Mouse (Mus musculus) kidney, postnatal 14 days (tissue): Measurements from ENCODE around the gene Pdzrn4.
A peak's percentile ranks its signal among the peaks of the same experiment; 100 is the strongest.
"Not testable (repeated sequence)": the region's sequence is repeated elsewhere in the genome, so short reads cannot be mapped to it uniquely, and the experiment has no call there.

Experiments
- DNase-seq: peaks from one replicate; pipeline ENCODE4 v3.0.0; 2022; ENCODE audit warnings: mixed read lengths

Gene Pdzrn4

DNA sequence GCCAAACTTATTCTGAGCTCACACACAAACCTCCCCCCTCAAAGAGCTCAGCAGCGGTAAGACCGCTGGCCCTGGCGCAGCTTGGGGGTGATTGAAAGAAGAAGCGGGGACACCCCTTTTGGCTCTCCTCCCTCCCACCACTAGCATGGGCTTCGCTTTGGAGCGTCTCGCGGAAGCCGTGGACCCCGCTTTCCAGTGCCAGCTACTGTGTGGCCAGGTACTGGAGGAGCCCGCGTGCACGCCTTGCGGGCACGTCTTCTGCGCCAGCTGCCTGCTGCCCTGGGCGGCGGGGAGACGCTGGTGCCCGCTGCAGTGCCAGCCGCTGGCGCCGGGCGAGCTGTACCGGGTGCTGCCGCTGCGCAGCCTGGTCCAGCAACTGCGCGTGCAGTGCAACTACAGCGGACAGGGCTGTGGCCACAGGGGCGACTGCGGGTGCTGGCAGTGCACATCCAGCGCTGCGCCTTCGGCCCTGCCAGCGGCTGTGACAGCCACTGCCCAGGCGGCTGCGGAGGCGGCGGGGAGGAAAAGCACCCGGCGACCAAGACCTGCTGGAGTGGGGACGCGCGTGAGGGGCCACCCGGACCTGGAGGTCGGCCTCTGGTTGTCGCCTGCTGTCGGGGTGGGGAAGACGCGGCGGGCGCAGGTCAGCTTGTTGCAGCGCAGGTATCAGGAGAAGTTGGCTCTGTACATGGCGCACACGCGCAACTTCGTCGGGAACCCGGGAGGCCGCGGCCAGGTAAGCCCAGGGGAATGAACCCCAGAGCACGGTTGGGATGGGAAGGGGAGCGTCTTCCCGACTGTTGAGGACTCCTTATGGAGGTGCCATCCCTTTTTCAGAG, at the start of gene Pdzrn4:
Gene Pdzrn4 (plus strand): TSS at position 112 of the 839 bp plus-strand sequence.
- DNase-seq = peak; percentile 18

DNA sequence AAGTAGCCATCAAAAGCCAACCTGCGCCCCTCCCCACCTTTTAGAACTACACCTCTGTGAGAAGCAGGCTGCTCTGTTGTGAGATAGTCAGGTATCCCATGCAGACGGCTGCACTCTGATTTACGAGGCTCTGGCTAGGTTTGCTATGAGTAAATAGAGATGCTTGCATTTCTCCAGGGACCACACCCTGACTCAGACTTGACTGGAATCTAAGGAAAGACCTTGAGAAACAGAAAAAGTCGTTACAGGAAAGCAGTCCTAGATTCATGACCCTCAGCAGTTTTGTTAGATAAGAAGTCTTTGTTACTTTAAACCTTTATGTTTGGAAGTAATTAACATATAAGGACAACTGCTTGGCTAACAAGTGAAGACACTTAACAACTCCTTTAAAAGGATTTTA, 49.3 kb upstream of the Pdzrn4 start:
- no peak for DNase-seq

DNA sequence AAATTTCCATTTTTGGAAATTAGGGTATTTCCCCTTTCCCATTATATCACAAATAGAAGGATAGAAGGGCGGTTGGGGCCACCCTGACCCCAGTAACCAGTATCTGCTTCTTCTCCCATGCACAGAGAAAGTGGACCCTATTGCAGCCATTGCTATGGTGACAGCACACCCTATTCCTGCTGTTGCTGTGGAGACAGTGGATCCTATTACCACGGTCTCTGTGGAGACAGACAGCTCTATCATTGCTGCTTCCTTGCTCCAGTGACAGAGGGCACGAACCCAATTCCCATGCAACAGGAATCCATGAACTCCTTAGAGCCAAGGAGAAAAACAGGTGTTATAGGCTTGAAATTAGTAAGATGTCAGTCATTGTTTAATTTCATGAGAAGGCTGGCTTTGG, 48.8 kb upstream of the Pdzrn4 start:
- DNase-seq = no peak

DNA sequence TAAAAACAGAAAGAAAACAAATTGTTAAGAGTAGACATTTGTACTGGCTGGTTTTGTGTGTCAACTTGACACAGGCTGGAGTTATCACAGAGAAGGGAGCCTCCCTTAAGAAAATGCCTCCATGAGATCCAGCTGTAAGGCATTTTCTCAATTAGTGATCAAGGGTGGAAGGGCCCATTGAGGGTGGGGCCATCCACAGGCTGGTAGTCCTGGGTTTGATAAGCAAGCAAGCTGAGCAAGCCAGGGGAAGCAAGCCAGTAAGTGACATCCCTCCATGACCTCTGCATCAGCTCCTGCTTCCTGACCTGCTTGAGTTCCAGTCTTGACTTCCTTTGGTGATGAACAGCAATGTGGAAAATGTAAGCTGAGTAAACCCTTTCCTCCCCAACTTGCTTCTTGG, 48.2 kb upstream of the Pdzrn4 start:
- not testable (repeated sequence) for DNase-seq

DNA sequence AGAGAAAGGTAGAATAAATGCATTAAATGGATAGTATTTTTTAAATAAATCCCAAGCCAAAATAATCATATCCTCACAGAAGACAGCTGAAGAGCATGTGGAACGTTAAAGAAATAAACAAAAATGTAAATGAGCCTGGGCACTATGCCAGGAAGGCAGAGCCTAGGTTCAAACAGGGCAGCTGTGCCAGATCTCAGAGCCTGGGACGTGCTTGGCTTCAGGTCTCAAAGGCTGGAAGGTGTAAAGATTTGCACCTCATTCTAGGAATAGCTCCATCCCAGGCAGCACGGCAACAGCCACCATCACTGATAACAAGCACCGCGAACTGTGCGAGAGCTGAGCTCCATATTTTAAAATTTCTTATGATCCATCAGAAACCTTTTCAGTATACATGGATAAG, 32.5 kb upstream of the Pdzrn4 start:
- DNase-seq = peak; percentile 14

DNA sequence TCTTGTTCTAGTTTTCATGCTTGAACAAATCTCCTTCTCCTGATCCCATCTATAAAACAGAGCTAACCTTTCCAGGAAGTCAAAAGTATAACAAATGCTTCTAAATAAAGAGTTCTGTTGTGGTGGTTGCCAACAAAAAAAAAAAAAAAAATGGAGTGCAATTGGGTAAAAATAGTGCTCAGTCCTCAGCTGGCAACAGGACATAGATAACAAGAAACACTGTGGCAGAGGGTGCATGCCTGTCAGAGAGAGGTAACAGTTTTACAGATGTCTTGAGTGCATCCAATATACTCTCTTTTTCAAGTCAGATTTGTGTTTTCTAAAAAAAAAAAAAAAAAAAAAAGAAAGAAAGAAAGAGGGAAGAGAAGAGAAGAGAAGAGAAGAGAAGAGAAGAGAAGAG, 32.1 kb upstream of the Pdzrn4 start:
- no peak for DNase-seq

DNA sequence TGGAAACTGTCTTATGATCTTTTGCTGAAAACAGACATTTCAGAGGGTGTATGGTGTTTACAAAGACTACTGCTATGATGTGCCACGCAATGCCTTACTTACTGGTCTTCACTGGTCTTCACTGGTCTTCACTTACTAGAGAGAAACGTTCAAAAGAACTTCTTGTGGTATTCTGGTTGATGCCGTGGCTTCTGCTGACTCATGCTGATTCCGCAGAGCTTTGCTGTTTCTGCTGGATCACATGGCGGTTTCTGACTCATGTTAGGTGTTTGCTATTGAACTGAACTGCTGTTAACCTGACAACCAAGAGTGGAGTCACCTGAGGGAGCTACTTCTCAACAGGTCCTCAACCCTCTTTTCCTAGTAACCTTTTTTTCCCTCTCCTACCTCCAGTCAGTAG, 1.9 kb upstream of the Pdzrn4 start:
- DNase-seq = no peak

DNA sequence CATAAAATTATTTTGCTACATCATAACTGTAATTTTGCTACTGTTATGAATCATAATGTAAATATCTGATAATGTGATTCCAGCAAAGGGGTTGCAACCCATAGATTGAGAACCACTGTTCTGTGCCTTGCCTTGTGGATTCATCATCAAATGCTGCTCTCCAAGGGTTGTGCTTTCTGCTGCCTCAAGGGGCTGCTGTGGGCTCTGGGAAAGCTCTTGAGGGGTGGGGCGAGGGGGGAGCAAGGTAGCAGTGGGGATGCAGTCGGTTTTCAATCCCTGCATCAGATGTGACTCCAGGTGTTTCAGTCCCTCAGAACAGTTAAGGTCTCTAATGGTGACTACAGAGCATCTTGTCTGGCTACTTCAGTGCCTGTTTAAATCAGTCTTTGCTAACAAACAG, 2.1 kb downstream of the Pdzrn4 start:
- no peak for DNase-seq

DNA sequence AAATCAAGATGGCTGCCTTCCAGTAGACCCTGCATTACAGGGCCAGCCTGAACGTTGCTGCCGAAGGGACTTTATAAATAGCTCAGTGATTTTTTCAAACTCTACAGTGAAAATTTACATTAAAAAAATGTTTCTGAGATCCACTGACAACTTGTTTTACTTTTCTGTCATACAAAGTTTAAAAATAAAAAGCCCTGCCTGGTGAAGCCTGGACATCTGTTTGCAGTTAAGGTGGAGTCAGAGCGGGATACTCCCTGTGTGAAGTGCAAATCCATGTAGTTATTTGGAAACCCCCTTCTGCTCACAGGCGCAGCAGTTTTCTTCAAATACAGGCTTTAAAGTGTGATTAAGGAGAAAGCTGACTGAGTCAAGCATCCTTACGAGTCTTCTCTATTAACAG, 2.6 kb downstream of the Pdzrn4 start:
- no peak for DNase-seq

DNA sequence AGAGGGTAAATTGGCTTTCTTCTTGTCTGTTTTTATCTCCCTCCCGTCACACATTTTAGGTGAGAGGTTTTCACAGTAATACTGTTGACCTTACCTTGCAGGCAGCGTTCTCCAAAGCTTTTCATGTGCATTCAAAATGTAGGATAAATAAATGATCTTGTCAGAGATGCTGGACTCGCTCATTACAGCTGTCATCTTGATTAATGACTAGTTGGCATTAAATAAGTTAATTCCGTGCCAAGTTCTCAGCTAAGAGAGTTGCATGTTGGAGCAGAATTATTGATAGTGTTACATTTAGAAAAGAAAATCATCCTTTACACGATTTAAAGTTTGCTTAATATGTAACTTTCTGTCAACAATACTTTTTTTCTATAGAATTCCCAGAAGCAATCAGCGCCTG, 4.9 kb downstream of the Pdzrn4 start:
- DNase-seq = no peak

DNA sequence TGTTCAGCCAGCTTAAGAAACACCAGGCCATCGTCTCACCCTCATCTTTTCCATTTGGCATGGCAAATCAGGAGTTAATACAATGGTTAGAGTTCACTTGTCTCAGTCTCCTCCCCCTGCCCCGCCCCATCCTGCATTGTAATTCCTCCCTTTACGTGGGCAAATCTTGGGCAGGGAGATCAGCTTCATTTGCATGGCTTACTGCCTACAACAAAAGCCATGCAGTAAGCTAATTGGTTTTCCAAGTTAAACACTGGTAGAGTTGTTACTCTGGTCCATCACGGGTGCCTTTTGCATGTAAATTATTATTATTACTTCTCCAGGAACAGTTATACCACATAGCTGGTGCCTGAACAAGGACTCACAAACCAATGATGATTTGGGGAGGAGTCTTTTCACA, 18.6 kb downstream of the Pdzrn4 start:
- DNase-seq = no peak

DNA sequence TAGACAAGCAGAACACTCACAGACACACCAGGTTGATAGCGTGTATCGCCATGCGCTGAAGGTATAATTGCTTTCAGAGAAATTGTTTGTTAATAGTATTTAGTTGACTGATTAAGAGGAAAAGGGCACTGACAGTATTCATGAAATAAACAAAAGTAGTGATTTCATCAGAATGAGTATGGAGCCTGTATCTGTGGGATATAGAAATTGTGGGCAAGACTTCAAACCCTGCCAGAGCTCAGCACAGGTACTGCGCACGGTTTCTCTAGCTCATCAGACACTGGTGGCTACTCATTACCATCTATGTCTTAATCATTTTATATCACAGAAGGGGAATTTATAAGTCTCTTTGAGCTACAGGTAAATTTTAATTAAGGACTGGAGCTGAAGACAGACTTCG, 19.5 kb downstream of the Pdzrn4 start:
- no peak for DNase-seq

DNA sequence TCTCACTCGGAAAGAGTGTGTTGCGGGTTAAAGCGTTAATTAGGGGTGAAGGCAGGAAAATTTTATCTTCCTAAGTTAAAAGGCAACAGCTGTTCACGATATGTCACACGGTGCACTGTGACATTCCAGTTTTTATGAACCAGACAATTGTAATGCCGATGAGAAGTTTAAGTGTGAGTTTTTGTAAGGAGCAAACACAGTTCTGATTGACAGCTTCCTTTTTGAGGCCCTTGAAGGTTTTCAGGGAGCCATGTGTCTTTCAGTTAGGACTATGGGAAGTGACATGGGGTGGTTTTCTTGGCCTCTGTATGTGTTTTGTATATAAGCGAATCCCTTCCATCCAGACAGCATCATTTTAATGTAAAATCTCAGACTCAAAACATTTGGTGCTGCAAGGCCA, 20.0 kb downstream of the Pdzrn4 start:
- no peak for DNase-seq

DNA sequence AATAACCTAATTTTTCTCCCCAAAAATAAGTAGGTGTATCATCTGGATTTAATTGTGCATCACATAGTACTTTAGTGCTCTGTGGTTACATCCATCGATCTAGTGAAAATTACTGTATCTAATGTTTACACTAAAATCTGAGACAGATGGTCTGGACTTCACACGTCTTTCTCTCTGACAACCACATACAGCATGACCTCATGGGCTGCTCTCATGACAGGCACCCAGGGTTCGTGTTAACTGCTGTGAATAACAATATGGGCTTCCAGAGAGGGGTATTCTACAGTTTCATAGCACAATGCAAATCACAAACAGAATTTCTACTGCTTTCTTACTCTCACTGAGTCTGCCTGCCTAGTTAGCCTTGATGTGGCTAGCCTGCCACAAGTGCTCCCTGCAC, 20.4 kb downstream of the Pdzrn4 start:
- DNase-seq = no peak

DNA sequence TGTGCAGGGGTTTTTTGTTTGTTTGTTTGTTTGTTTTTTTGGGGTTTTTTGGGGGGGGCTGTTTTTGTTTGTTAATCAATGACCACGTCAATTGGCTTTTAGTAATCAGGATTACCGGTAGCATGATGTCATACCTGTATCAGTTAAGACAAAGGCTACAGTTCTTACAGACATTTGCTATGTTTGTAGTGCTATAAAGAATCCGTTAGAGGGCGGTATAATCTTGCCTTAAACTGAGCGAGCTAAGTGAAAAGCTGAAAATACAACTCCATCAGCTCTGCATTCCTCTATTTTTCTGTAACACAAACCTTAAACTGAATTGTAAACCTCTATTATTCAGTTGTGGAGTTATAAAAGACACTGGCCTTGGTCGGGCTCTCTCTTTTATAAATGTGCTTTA, 37.9 kb downstream of the Pdzrn4 start:
- DNase-seq = no peak

DNA sequence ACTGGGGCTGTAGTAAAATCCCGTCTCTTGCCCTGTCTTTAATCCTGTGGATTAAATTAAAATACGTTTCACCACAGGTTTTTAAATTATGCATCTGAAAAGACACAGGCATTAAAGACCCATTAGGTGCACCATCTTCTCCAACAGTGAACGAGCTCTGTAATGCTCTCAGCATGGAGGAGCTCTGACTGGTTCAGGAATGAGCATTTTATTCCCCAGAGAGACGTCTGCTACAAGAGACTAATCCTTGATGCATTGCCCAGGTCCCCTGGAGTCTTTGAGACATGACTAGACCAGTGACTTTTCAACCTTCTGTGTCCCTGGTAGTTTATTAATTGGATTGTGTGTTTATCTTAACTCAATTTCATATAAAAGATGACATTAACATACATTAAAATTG, 38.6 kb downstream of the Pdzrn4 start:
- no peak for DNase-seq

DNA sequence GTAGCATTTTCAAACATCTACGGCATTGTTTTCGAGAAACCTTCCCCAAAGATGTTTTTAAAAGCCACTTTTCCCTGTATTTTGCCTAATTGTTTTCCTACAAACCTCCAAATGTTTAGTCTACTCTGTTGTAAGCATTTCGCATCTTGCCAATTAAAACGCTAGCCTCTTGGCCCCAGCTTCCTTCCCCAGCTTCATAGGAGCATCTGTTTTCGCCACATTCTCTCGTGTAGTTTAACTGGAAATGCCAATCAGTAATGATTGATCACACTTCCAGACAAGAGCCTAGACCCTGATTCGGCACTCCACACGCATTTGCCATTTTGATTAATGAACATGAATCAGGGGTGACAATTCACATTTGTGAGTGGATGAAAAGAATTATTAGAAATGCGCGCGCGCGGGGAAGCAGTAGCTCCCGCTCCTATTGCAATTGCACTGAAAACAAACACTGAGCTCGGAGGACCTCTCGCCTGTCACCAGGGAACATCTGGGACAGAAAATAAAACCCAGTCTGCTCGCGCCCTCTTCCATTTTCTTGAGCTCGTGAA, 45.0 kb downstream of the Pdzrn4 start:
- DNase-seq = no peak

DNA sequence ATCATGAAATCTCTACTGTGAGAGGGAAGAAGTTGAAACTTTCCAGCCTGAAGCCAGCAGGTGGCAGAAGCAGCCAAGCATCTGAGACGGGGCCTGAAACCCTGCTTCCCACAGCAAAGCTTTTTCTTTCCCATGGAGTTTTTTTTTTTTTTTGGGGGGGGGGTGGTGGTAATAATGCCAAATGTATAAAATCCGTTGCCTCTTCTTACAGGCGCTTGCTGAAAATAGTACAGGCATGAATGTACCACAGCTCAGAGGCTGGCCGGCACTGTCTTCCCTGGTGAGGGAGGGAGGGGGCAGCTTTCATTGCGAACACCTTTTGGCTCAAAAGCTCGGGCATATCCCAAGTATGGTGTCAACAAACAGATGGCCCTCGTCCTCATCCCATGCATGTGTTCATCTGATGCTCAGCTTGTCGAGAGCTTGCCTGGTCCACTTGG, 51.0 kb downstream of the Pdzrn4 start:
- peak; percentile 16 for DNase-seq

DNA sequence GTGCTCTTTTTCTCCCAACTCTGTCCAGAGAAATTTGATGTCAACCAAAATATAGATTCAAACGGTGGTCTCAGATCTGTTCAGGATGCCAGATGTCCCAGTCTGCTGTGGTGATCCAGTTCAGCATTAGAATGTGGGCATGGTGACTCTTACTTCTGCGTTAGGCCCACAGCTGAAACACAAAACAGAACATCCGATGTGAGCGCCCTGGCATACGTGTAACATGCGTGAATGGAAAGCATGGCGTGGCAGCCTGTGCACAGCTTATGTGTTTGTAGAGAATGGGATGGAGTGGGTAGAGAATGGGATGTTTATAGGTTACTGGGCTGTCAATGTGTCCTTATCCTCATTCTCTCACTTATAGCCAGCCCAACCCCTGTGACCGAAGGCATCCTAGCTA, 52.4 kb downstream of the Pdzrn4 start:
- DNase-seq = no peak

DNA sequence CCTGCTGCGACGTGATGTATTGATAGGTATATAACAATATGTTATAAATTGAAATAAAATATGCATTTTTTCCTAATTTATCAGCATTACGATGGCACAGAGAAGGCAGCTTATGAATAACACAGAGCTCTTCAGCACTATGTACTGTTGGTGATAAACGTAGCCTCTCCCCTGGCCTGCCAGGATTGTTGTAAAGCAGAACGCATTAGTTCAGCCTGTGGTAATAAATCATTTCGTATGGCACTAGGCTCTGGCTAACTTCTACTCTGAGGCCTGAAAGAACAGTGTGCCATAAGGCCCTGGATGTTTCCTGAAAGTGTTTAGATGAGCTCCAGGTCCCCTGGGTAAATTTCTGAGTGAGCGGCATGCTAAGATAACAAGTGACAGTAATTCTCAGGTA, 55.9 kb downstream of the Pdzrn4 start:
- DNase-seq = no peak

DNA sequence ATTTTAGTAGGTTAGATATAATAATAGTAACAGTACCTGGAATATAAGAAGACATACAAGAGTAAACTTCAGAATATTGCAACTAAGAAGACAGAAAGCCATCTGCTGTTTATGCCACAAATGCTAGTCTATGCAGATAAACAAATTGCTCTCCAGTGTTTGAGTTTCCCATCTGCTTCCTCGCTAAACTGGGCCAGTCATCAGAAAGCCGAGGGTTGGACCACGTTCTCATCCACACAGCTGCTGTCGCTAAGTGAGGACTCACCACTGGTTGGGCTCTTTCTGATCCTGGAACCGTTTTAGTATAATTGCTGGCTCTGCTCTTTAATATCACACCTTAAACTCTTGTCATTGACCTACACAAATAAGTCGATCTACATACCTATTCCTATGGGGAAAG, 85.5 kb downstream of the Pdzrn4 start:
- no peak for DNase-seq

DNA sequence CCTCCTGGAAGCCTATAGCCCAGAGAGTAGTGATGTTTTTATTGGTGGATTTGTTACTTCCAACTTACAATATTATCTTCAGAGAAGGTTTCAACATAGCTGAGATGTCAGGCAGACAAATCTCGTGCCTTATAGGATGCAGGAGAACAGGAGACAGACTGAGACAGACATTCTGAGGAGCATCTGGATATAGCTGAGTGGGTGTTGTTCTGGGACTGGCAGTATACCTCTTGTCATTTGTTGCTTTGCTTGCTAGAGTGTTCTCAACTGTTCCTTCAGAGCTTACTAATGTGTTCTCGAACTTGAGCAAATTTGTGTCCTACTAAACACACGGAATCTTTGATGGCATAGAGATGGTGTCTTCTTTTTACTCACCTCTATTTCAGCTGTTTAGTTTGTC, 94.7 kb downstream of the Pdzrn4 start:
- DNase-seq = no peak

DNA sequence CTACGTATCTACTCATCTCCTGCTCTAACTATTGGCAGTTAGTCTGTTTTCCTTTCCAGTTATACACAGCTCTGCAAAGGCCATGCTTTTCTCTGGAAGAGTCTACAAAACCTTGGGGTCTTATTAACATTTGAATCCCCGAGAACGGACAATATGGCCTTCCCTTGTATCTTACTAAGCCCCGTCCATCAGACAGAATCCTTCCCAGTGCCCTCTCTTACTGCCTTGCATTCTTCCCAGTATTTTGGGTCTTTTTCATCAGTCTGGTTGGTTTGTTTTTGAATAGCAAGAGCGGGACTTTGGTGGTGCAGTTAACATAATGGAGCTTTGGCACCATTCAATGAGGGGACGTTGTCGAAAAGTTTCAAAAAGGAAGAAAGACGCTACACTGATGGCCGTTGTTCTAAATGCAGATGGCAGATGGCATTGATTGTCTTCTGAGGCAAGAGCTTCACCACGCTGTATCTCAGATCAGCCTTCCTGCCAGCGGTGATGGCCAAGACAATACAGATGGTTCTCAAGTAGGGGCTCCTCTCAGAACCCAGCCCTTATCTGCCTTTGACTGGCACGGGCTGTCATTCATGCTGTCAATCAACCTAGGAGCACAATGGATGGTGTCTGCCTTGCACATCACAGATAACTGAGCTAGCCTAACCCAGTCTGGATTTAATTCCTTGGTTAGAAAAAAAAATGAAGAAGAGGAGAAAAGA, 98.9 kb downstream of the Pdzrn4 start:
- no peak for DNase-seq

DNA sequence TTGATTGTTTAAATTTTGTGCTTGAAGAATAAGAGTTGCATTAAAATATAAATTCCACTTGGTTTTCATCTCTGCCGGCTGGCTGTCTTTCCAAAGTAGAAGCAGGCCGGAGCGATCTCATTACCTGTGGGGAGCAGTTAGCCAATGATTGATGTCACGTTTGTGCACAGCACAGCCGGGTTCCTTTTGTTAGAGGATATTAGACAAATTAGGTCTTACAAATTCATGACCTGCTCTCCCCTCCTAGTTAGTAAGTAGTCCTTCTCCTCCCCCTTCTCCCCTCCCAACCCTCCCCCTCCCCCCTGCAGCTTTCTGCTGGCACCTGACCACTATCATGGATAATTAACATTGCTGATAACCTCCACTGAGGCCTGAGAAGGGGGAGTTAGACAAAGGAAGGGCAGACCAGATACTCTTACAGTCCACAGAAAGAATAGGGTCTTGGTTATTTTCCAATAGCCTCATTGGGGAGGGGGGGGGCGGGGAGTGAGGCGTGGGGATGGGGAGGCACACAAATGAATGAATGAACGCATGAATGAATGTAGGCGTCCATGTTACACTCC, 103.7 kb downstream of the Pdzrn4 start:
- DNase-seq = no peak
